Mouse (Mus musculus) thymus, postnatal 14 days (tissue): ENCODE data around the gene Pola2.

Experiments used
- DNase-seq: peaks from one replicate; pipeline ENCODE4 v3.0.0; 2021

The Pola2 gene

GRCm38 (mm10) chr19:5935691-5936090 lies 28.3 kb downstream of the Pola2 start:
- no peak for DNase-seq

DNA sequence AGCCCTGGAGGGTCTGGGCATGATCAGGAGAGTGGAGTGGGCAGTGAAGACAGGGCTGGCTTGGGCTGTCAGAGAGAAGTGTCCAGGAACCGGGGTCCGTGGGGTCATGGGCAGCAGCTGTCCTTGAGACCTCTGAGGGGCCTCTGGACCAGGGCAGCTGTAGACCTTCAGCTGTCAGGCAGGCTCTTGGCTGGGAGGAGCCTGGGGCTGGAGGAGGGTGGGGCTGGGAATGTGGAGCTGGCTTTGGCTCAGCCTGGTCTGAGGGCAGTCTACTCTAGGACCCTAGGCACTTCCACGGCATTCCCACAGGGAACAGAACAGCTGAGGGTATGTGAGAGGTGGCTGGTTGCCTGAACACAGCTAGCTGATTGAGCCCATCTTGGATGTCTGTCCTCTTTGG lies 28.7 kb downstream of the Pola2 start:
- DNase-seq: no peak

DNA sequence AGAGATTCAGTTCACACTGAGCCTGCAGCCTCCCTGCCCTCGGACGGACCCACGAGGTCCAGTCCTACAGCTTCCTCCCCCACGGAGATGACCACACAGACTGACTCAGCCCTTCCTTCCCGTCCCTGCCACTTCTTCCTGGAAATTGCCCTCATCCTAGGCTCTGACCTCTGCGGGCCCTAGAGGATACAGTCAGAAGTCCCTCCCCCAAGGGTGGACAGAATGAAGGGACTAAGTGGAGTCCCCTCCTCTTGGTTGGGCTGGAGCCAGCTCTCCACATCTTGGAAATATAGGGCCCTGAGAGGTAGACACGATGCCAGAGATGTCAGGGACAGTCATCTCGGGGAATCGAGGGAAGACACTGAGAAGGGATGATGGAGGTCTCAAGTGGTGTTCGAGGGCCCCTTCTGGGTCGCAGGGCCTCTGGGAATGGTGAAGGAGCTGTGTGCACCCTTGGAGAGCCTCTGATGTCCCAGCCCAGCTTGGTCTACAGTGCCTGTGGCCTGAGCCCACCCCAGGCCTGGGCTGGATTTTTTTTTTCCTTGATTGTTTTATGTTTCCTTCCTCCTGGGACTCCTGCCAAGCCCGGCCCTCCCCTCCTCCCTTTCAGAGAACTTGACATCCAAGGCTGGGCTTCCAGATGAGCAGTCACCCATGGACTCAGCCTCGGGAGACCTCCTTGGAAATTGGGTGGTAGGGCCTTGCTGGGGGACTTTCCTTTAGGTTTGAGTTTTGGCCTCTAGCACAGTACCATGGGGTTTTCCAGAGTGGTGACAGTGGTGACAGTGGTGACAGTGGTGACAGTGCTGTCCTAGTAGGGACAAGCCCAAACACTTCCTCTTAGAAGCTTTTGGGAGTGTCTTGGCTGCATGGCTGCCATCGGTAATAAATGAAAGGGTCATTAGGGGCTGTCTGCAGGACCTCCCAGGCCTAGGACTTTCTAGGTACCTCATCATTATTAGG lies 34.1 kb downstream of the Pola2 start:
- no peak for DNase-seq

DNA sequence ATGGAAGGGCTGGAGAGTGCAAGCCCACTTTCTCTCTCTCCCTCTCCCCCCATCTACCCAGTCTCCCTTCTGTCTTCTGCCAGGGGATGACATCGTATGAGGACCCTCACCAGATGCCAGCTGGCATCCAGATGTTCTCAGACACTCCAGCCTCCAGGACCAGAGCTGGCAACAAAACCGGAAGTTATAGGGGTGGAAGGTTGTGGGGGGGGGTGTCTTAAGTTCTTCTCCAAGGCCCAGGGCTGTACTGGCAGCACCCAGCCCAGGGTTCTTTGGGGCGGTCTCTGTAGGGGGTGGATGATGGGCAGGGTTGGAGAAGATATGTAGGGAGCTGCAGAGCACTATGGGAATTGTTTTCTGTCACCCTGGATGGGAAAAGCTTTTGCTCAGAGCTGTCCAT lies 35.5 kb downstream of the Pola2 start:
- no peak for DNase-seq

DNA sequence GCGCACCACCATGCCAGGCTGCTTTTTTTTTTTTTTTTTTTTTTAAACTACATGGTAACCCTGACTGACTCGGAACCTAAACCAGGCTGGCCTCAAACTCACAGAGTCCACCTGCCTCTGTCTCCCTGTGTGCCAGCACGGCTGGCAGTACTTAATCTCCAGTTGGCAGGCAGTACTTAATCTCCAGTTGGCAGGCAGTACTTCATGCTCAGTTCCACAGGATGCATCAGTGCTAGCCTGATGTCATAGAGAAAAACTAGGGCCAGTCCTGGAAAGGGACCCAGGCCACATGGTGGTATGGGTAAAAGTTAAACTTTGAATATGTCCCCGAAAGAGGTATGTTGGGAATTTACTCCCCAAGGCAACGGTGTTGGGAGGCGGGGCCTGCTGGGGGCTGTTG lies 35.9 kb downstream of the Pola2 start:
- no peak for DNase-seq

GRCm38 (mm10) chr19:5927532-5927931 lies 36.5 kb downstream of the Pola2 start:
- no peak for DNase-seq

GRCm38 (mm10) chr19:5927026-5927425 lies 37.0 kb downstream of the Pola2 start:
- no peak for DNase-seq

GRCm38 (mm10) chr19:5925311-5925855 lies 38.6 kb downstream of the Pola2 start:
- no peak for DNase-seq

- peak; percentile 96 for DNase-seq
Observed at GRCm38 (mm10) chr19:5924713-5925093, 39.3 kb downstream of the Pola2 start, which contains the start of gene Cdc42ep2. Gene Cdc42ep2, minus strand, starts transcription at chr19:5924816.

DNA sequence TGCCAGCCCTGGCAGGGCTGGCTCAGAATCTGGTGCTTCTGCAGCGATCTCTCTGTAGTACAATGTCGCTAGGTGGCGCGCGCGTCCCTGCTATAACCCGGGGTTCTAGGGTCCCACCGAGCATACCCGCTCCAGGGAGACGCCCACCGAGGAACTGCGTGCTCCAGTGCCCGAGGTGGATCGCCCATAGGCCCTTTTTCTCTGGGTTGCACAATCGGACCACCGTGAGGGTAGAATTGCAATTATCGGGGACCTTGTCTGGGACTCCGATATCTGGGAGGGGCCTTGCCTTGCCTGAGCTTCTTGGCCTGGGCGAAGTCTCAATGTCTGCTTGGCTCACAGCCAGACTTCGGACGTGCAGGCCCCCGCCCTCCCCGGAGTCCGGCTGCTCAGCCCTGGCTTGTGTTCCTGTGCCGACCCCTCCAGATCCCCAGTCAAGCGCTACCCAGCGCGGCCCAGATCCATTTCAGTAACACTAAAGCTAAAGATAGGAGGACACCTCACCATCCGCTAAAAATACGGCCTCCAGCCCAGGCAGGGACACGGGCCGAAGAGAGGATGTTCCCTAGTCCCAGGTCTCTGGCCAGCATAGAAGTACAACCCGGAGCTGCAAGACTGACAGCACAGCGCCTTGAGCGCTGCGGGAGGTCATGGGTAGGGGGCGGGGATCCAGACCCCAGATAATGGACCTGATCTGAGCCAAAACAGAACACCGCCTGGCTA lies 39.9 kb downstream of the Pola2 start:
- DNase-seq: peak; percentile 95

DNA sequence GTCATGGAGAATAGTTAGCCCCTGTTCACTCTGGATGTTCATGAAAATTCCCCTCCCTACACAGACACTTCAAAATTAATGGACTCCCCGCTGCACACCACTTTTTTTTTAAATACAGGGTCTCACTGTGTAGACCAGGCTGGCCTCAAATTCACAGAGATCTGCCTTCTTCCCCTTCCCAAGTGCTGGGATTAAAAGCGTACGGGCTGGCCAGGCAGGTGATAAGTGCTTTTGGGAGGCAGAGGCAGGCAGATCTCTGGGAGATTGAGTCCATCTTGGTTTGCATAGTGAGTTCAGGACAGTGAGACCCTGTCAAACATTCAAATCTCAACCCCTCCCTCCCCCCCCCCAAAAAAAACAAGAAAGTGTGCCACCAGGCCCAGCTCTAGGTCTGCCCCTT lies 41.0 kb downstream of the Pola2 start:
- no peak for DNase-seq

DNA sequence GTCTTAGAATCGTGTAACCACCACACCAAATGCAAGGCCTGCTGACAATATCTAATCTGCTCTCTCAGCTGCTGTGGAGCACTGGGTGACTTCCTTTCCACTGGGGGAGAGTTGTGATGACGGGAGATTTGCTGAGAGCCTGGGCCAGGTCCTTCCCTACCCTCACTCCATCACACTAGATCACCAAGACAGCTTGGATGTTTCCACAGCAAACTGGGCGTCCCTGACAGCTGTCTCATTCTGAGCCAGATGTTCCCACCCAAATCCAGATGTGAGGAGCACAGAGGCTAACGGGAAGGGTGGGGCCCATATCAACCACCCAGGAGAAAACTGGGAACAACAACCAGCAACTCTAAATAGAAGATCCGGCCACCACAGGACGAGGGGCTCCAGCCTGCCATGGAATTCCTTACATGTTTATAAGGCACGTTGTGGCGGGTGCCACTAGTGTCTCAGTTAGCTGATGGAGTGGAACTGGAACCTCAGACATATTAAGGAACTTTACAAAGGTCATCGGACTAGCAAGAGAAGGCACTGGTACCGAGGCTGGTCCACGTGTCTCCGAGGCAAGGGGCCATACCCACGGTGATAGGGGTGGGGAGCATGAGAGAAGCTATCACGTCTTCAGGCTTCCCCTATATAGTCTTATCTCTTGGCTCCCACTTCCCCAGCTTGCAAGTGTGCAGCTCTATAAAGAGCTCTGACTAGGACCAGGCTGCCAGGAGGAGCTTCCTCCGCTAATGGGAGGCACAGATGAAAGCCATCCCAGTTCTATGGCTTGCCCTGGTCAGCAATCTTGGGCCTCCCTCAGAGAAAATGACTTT lies 41.7 kb downstream of the Pola2 start:
- DNase-seq: no peak

GRCm38 (mm10) chr19:5921715-5922114 lies 42.3 kb downstream of the Pola2 start:
- no peak for DNase-seq

DNA sequence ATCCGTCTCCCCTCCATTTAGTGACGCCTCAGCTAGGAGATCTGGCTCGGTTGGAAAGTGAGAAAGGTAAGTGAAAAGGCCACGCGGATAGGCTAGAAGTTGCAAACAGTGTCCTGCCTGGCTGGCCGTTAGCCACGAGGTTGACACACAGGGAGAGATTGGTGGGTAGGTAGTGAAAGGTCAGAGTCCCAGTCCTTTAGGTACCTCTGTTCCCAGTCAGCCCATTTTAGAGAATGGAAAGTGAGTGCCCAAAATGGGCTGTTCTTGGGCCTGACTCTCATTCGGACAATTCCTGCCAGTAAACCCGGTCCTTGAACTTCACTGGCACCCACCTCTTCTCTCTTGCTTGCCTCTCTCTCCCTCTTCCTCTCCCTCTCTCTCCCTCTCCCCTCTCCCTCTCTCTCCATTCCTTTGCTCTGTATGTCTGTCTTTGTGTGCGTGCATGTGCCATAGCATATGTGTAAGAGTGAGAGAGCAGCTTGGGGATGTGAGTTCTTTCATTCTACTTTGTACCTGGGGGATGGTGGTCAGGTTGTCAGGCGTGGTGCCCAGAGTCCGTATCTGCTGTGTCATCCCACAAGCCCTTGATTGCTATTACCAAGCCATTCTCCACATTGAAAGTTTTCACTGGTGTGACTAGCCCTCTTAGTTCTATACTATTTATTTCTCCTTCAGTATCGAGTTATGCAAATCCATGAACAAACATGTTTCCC lies 50.8 kb downstream of the Pola2 start, which contains the start of gene Dpf2:
Gene Dpf2, minus strand, starts transcription at position 4 of the 713 bp plus-strand sequence.
- no peak for DNase-seq

- peak; percentile 99 for DNase-seq
Observed at GRCm38 (mm10) chr19:5912103-5913006, 51.6 kb downstream of the Pola2 start.

DNA sequence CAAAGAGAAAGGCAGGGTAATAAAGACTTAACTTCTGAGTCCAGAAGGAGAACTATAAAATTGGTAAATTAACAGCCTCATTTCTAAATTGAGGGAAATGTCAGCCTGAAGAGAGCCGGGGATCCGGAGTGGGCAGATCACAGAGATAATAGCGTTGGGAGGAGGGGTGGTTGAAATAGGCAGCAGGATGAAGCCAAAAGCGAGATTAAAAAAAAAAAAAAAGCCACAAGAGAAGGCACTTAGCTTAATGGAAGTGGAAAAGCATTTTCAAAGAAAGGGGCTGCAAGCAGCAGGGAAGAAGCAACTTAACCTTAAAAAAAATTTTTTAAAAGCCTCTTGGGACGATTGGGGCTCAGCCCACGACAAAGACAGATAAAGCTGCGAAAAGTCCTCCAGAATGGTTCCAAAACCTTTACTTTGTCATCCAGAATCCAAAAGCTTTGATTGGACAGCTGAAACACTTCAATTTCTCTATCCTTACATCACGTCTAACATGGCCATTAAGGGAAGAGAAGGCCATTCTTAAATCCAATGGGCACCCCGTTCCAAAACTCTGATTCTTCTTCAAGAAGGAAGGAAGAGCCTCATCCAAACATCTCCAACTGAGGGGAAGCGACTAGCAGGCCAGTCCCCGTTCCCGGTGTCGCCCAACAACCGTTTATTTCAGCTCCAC lies 52.4 kb downstream of the Pola2 start:
- DNase-seq: no peak

GRCm38 (mm10) chr19:5910221-5910620 lies 53.8 kb downstream of the Pola2 start:
- no peak for DNase-seq

GRCm38 (mm10) chr19:5907275-5907674 lies 56.7 kb downstream of the Pola2 start:
- DNase-seq: no peak

- DNase-seq: peak; percentile 98
Observed at GRCm38 (mm10) chr19:5894002-5894678, 69.9 kb downstream of the Pola2 start, which contains the start of gene Tigd3. Gene Tigd3, minus strand, starts transcription at chr19:5894149.
